Mouse (Mus musculus): ENCODE results near the gene Cmtm2b. TPM values are rescaled to one million over a fixed set of nuclear protein-coding genes. Genes with fewer than 3 reads are reported as not detected.
A peak's percentile ranks its signal among the peaks of the same experiment; 100 is the strongest.
"Not testable (repeated sequence)": the region's sequence is repeated elsewhere in the genome, so short reads cannot be mapped to it uniquely, and the experiment has no call there.

The Cmtm2b gene
- polyA plus RNA-seq (2017; shearing (Covaris generic)): not detected

GRCm38 (mm10) chr8:104321930-104322329, at the start of gene Cmtm2b:
TSS of gene Cmtm2b (plus strand) at chr8:104322230.
- not testable (repeated sequence) for ATAC-seq

GRCm38 (mm10) chr8:104293081-104293480, 28.9 kb upstream of the Cmtm2b start, which contains the start of gene Cmtm2a:
TSS of gene Cmtm2a (minus strand) at chr8:104293181.
- not testable (repeated sequence) for ATAC-seq

- no peak for ATAC-seq
Observed at GRCm38 (mm10) chr8:104294396-104294795, 27.6 kb upstream of the Cmtm2b start.

DNA sequence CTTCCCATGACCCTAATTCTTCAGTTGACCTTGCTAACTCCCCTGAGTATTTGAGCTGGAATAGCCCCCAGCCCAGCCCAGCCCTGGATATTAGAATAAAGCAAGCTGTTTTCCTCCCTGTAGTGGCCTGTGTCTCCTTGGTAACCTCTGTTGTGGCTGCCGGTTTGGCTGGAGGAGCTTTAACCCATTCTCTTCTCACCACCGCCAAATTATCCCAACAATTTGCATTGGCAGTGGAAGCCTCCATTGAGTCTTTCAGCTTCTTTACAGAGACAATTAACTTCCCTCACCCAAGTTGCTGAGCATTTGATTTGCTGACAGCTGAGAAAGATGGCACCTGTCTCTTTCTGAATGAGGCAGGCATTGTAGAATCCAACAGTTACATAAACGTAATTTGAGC, 20.5 kb upstream of the Cmtm2b start:
- not testable (repeated sequence) for ATAC-seq

DNA sequence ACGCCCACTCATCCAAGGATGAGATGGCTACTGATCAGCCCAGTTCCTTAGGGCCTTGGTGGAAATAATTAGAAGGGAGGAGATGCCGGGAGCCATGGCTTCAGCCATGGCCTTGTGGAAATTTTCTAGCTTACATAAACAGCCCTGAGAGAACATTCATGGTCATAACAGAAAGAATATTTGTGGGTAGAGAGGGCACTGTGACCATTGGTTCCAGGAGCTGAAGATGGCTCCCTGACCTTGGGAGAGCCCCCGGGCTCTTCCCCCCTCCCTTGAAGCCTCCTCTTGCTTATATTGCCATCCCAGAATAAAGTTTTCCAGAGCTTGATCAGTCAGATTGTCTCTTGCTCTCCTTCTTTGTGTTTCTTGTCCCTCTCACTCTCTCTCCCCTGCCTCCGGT, 19.5 kb upstream of the Cmtm2b start:
- ATAC-seq: not testable (repeated sequence)

GRCm38 (mm10) chr8:104304962-104305361, 17.1 kb upstream of the Cmtm2b start:
- ATAC-seq: no peak

GRCm38 (mm10) chr8:104308341-104308740, 13.7 kb upstream of the Cmtm2b start:
- not testable (repeated sequence) for ATAC-seq

- ATAC-seq: not testable (repeated sequence)
Observed at GRCm38 (mm10) chr8:104309441-104310155, 12.4 kb upstream of the Cmtm2b start, which contains the start of the genes Gm45711 and Cmtm1. TSS of gene Gm45711 (minus strand) at chr8:104310081. TSS of gene Cmtm1 (minus strand) at chr8:104310145.

DNA sequence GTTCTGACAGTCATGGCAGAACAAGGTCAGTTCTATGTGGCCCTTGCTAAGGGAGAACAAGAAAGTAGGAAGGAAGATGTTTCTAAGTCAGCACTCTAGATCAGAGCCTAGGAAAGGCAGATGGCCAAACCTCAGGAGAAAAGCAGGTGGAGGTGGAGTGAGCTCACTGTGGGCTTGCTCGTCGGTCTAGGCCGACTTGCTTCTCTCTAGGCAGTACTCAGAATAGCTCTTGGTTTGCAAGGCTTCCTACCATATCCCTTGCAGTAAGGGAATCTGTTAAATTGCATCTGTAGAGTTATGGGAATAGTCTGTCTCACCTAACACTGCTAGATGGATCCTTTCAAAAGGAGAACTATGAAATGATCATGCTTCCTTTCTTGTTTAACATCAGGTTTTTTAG, 10.0 kb upstream of the Cmtm2b start:
- not testable (repeated sequence) for ATAC-seq

DNA sequence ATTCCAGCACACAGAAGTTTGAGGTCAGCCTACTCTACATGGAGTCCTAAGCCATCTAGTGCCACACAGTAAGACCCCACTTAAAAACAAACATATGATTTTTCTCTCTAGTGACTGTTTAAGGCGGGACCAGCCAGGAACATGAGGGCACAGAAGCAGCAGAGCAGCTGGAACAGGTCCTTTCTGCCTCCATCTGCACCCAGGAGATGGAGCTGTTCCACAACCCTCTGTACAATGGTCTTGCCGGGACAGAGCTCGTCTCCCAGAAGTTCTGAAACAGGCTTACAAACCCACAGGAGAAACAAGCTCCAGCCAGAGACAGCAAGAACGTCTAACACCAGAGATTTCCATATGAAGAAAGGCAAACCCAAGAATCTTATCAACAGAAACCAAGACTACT, 8.7 kb upstream of the Cmtm2b start:
- ATAC-seq: no peak

DNA sequence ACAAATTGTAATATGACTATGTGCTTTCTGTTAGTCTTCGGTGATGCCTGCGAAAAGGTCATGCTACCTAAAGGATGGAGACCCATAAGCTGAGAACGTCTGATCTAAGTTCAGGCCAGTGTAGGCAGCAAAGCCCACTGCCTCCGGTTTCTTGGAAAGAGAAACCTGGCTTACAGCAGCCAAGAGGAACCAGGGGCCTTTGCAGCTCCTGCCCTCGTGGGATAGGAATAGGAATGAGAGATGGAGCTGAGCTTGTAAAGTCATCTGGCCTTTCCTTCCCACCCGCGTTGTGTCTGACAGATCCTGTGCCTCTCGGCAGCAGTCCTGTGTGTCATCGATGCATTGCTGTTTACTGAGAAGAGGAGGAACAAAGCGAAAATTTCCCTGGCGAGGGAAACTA, 763 bp upstream of the Cmtm2b start, which contains the start of gene Gm11020:
Gene Gm11020, plus strand, starts transcription at position 301 of the 400 bp plus-strand sequence.
- not testable (repeated sequence) for ATAC-seq

- ATAC-seq: no peak
Observed at GRCm38 (mm10) chr8:104332665-104333631, 10.9 kb downstream of the Cmtm2b start.

- no peak for ATAC-seq
Observed at GRCm38 (mm10) chr8:104333786-104334185, 11.8 kb downstream of the Cmtm2b start.

GRCm38 (mm10) chr8:104334196-104334595, 12.2 kb downstream of the Cmtm2b start:
- no peak for ATAC-seq

- no peak for ATAC-seq
Observed at GRCm38 (mm10) chr8:104336806-104337205, 14.8 kb downstream of the Cmtm2b start.

DNA sequence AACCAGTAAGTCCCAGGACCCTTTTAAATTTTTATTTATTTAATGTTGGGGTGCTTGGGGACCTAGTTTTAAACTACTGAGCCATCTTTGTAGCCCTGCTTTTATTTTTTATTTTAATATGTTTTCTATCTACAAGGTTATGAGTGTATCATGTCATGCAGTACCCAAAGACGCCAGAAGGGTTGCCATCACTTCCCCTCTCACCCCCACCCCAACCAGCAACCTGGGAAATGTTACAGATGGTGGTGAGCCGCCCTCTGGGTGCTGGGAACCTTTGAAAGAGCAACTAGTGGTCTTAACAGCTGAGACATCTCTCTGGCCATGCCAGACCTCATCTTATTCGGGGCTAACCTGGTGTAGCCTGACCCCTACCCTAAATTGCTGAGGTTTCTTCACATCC, 15.9 kb downstream of the Cmtm2b start:
- ATAC-seq: no peak

DNA sequence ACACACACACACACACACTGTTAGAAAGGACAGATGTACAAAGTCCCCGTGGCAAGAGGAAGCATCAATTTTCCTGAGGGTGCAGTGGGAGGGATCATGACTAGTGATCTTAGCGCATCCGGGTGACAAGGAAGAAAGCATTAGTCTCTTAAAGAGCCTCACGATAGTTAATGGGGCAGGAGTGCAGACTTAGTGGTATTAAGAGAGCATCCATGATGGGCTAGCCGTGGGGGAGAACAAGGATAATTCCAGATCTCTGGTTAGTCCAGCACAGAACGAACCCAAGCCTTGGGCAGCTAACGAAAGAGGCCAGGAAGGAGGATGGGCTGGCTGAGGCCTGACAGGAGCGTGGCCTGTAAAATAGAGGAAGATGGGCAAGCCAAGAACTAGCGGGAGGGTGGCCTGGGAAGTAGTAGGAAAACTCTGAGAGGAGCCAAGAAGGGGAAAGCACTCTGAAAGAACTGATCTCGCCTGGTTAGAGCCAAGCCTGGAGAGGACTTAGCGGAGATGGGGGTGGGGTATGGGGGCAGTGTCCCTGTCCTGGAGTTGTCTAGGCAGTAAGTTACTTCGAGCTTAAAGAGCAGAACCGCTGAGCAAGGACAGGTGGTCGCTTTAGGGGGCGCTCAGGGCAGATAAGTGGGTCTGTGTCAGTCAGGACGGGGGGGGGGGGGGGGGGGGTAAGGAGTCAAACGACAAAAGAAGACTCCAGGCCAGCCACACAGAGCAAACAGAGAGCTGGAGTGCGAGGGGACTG, 17.4 kb downstream of the Cmtm2b start, which contains the start of gene Cmtm3:
Gene Cmtm3, plus strand, starts transcription at position 182 of the 754 bp plus-strand sequence.
- no peak for ATAC-seq

GRCm38 (mm10) chr8:104339983-104340232, 17.9 kb downstream of the Cmtm2b start:
- no peak for ATAC-seq

- ATAC-seq: peak; percentile 74
Observed at GRCm38 (mm10) chr8:104340233-104341105, 18.4 kb downstream of the Cmtm2b start.

- ATAC-seq: peak; percentile 14
Observed at GRCm38 (mm10) chr8:104341106-104341561, 19.1 kb downstream of the Cmtm2b start.

GRCm38 (mm10) chr8:104341678-104342077, 19.6 kb downstream of the Cmtm2b start:
- no peak for ATAC-seq

All from activated CD4-positive, CD25-positive, alpha-beta regulatory T cell, adult 4 months (primary cell).